Mouse (Mus musculus): ENCODE results near the gene Alb. TPM values are rescaled to one million over a fixed set of nuclear protein-coding genes. Genes with fewer than 3 reads are reported as not detected.

The Alb gene
- polyA plus RNA-seq (2012; rRNA removed) (1.3 and 6.9 TPM in 2 replicates), polyA plus RNA-seq (2014; fragmentation: Nextera tagmentation; extraction: Ambion mirVana) (0.66 and 0.73 TPM in 2 replicates)

GRCm38 (mm10) chr5:90460619-90461018, at the start of gene Alb:
TSS of gene Alb (plus strand) at chr5:90460897.
- Histone ChIP-seq H3K4me2 (replicated peaks; ENCODE audit: low read depth, low read length, severe bottlenecking) (no peak within 1 kb of the TSS), H3K9me3 (ENCODE audit: control insufficient read depth, low read length) (no peaks in the 10 kb centered on the region), H3K4me3 (replicated peaks; ENCODE audit: low read length) (no peak within 1 kb of the TSS), H3K9ac (ENCODE audit: low read depth, low read length, severe bottlenecking) (no peak within 1 kb of the TSS), H3K36me3 (ENCODE audit: control insufficient read depth, insufficient read depth, low read length) (no peaks in the 10 kb centered on the region), H3K27ac (replicated peaks; ENCODE audit: low read depth, low read length) (no peak within 1 kb of the TSS), H3K27me3 (ENCODE audit: control insufficient read depth, insufficient read depth, low read length) (no peaks in the 10 kb centered on the region), H3K4me1 (ENCODE audit: control insufficient read depth, insufficient read depth, low read length) (no peaks in the 10 kb centered on the region)
- no peak for TF ChIP-seq POLR2A (IDR thresholded peaks at IDR 0.05; ENCODE audit: borderline replicate concordance, extremely low read depth, insufficient read depth, insufficient read length)
- ATAC-seq (ENCODE audit: low FRiP score, low read depth) (no peak), DNase-seq (ENCODE audit: low spot score) (no peak)
- WGBS: 53% methylated on average over 8 of the region's 8 CpGs

GRCm38 (mm10) chr5:90414142-90414924, 46.4 kb upstream of the Alb start:
- Histone ChIP-seq H3K4me2 (replicated peaks; ENCODE audit: low read depth, low read length, severe bottlenecking) (no peak overlapping the region), H3K27me3 (ENCODE audit: control insufficient read depth, insufficient read depth, low read length) (no peaks in the 10 kb centered on the region), H3K9ac (ENCODE audit: low read depth, low read length, severe bottlenecking) (no peak overlapping the region), H3K4me3 (replicated peaks; ENCODE audit: low read length) (no peak overlapping the region), H3K27ac (replicated peaks; ENCODE audit: low read depth, low read length) (no peak overlapping the region), H3K4me1 (ENCODE audit: control insufficient read depth, insufficient read depth, low read length) (no peaks in the 10 kb centered on the region), H3K36me3 (ENCODE audit: control insufficient read depth, insufficient read depth, low read length) (no peaks in the 10 kb centered on the region), H3K9me3 (ENCODE audit: control insufficient read depth, low read length) (no peaks in the 10 kb centered on the region)
- no peak for TF ChIP-seq POLR2A (IDR thresholded peaks at IDR 0.05; ENCODE audit: borderline replicate concordance, extremely low read depth, insufficient read depth, insufficient read length)
- no peak for ATAC-seq (ENCODE audit: low FRiP score, low read depth)
- WGBS: 82% methylated on average over 8 of the region's 8 CpGs
- no peak for DNase-seq (ENCODE audit: low spot score)

GRCm38 (mm10) chr5:90414925-90415295, 45.8 kb upstream of the Alb start:
- TF ChIP-seq POLR2A (IDR thresholded peaks at IDR 0.05; ENCODE audit: borderline replicate concordance, extremely low read depth, insufficient read depth, insufficient read length): no peak
- H3K36me3 ChIP-seq (ENCODE audit: control insufficient read depth, insufficient read depth, low read length): no peaks in the 10 kb centered on the region
- 39% methylated on average over 6 of the region's 6 CpGs for WGBS
- H3K4me3 ChIP-seq (replicated peaks; ENCODE audit: low read length): no peak overlapping the region
- no peak overlapping the region for H3K9ac ChIP-seq (ENCODE audit: low read depth, low read length, severe bottlenecking)
- ATAC-seq (ENCODE audit: low FRiP score, low read depth) (no peak), DNase-seq (ENCODE audit: low spot score) (no peak)
- no peak overlapping the region for H3K27ac ChIP-seq (replicated peaks; ENCODE audit: low read depth, low read length)
- H3K4me1 ChIP-seq (ENCODE audit: control insufficient read depth, insufficient read depth, low read length): no peaks in the 10 kb centered on the region
- H3K27me3 ChIP-seq (ENCODE audit: control insufficient read depth, insufficient read depth, low read length): no peaks in the 10 kb centered on the region
- H3K9me3 ChIP-seq (ENCODE audit: control insufficient read depth, low read length): no peaks in the 10 kb centered on the region
- H3K4me2 ChIP-seq (replicated peaks; ENCODE audit: low read depth, low read length, severe bottlenecking): no peak overlapping the region

- H3K4me3 ChIP-seq (replicated peaks; ENCODE audit: low read length): no peak overlapping the region
- no peak for DNase-seq (ENCODE audit: low spot score)
- WGBS: 80% methylated on average over 5 of the region's 5 CpGs
- no peak overlapping the region for H3K4me2 ChIP-seq (replicated peaks; ENCODE audit: low read depth, low read length, severe bottlenecking)
- no peaks in the 10 kb centered on the region for H3K36me3 ChIP-seq (ENCODE audit: control insufficient read depth, insufficient read depth, low read length)
- no peak overlapping the region for H3K9ac ChIP-seq (ENCODE audit: low read depth, low read length, severe bottlenecking)
- H3K4me1 ChIP-seq (ENCODE audit: control insufficient read depth, insufficient read depth, low read length): no peaks in the 10 kb centered on the region
- no peak for ATAC-seq (ENCODE audit: low FRiP score, low read depth)
- no peaks in the 10 kb centered on the region for H3K27me3 ChIP-seq (ENCODE audit: control insufficient read depth, insufficient read depth, low read length)
- H3K27ac ChIP-seq (replicated peaks; ENCODE audit: low read depth, low read length): no peak overlapping the region
- no peaks in the 10 kb centered on the region for H3K9me3 ChIP-seq (ENCODE audit: control insufficient read depth, low read length)
- no peak for TF ChIP-seq POLR2A (IDR thresholded peaks at IDR 0.05; ENCODE audit: borderline replicate concordance, extremely low read depth, insufficient read depth, insufficient read length)
Measured at GRCm38 (mm10) chr5:90424625-90425024, 36.1 kb upstream of the Alb start.

DNA sequence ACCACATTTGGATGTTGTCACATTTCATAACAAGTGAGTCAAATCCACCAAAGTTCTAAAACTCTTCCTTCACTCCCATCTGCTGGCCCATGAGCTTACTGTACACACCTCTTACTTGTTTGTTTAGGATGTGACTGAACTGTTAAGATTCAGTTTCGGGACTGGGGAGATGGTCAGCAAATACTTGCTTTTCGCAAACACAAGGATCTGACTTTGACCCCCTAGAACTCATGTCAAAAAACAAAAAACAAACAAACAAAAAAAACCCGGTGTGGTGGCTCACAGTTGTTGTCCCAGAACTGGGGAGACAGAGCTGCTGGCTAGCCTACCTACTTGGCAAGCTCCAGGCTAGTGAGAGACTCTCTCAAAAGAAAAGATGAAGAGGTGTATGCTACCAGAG, 35.5 kb upstream of the Alb start:
- Histone ChIP-seq H3K9ac (ENCODE audit: low read depth, low read length, severe bottlenecking) (no peak overlapping the region), H3K27ac (replicated peaks; ENCODE audit: low read depth, low read length) (no peak overlapping the region)
- 86% methylated on average over 3 of the region's 3 CpGs for WGBS

More for the DNA sequence above, 35.5 kb upstream of the Alb start:
- H3K27me3 ChIP-seq (ENCODE audit: control insufficient read depth, insufficient read depth, low read length): no peaks in the 10 kb centered on the region
- no peak for DNase-seq (ENCODE audit: low spot score)
- ATAC-seq (ENCODE audit: low FRiP score, low read depth): no peak
- no peak overlapping the region for H3K4me2 ChIP-seq (replicated peaks; ENCODE audit: low read depth, low read length, severe bottlenecking)
- no peak overlapping the region for H3K4me3 ChIP-seq (replicated peaks; ENCODE audit: low read length)
- no peak for TF ChIP-seq POLR2A (IDR thresholded peaks at IDR 0.05; ENCODE audit: borderline replicate concordance, extremely low read depth, insufficient read depth, insufficient read length)
- no peaks in the 10 kb centered on the region for H3K36me3 ChIP-seq (ENCODE audit: control insufficient read depth, insufficient read depth, low read length)
- no peaks in the 10 kb centered on the region for H3K9me3 ChIP-seq (ENCODE audit: control insufficient read depth, low read length)
- no peaks in the 10 kb centered on the region for H3K4me1 ChIP-seq (ENCODE audit: control insufficient read depth, insufficient read depth, low read length)

All from limb, embryonic 14.5 days (tissue).